Mouse (Mus musculus) neural tube, embryonic 13.5 days (tissue): ENCODE data around the gene Map3k14. TPM values are rescaled to one million over a fixed set of nuclear protein-coding genes. Genes with fewer than 3 reads are reported as not detected.

Experiments used
- ATAC-seq: fragments of 200-750 bp; cut with Nextera tagmentation; 2 replicates; pipeline ENCODE4 v1.8.0; 2017; ENCODE audit warnings: low read depth, mild to moderate bottlenecking, moderate TSS enrichment, moderate library complexity
- H3K27ac ChIP-seq: fragments of 300-500 bp; sonication (generic); replicated peaks from 2 replicates; pipeline ENCODE4 v1.5.1; 2015; ENCODE audit warnings: moderate library complexity, mild to moderate bottlenecking, inconsistent platforms
- H3K27me3 ChIP-seq: fragments of 300-500 bp; sonication (generic); 2 replicates; pipeline ENCODE4 v1.6.1; 2015; ENCODE audit warnings: mild to moderate bottlenecking, inconsistent platforms
- H3K36me3 ChIP-seq: fragments of 300-500 bp; sonication (generic); 2 replicates; pipeline ENCODE4 v1.6.1; 2015; ENCODE audit warnings: mild to moderate bottlenecking, inconsistent platforms
- H3K4me1 ChIP-seq: fragments of 300-500 bp; sonication (generic); replicated peaks from 2 replicates; pipeline ENCODE4 v1.6.1; 2015; ENCODE audit warnings: inconsistent platforms
- H3K4me2 ChIP-seq: fragments of 300-500 bp; sonication (generic); 2 replicates; pipeline ENCODE4 v1.6.1; 2015; ENCODE audit warnings: inconsistent platforms, mild to moderate bottlenecking, moderate library complexity
- H3K4me3 ChIP-seq: fragments of 300-500 bp; sonication (generic); 2 replicates; pipeline ENCODE4 v1.5.1; 2015; ENCODE audit warnings: mild to moderate bottlenecking, inconsistent platforms
- H3K9ac ChIP-seq: fragments of 300-500 bp; sonication (generic); 2 replicates; pipeline ENCODE4 v1.6.1; 2015; ENCODE audit warnings: moderate library complexity, mild to moderate bottlenecking, inconsistent platforms
- H3K9me3 ChIP-seq: fragments of 300-500 bp; sonication (generic); 2 replicates; pipeline ENCODE4 v1.6.1; 2016; ENCODE audit warnings: inconsistent platforms
- WGBS: fragments of 180-500 bp; shearing (Covaris S2); methylation state at CpG from one replicate; pipeline ENCODE4 v1.1.7; 2015; 5-methylcytosine and 5-hydroxymethylcytosine counted together
- polyA plus RNA-seq: library from polyadenylated mRNA; unstranded; fragments of >200 nt; fragmentation: Nextera tagmentation; extraction: Ambion mirVana; gene quantifications from 2 replicates; pipeline ENCODE4 v1.2.1, GENCODE M21; 2015

The Map3k14 gene
- polyA plus RNA-seq, 1 experiment from 2014 or later, result 4.7 TPM

- no peak overlapping the region for H3K9ac ChIP-seq
- no peak overlapping the region for H3K4me3 ChIP-seq
- ATAC-seq, result no peak
- H3K4me1 ChIP-seq, result peaks cover 16% of the 10 kb centered on the region
- no peaks in the 10 kb centered on the region for H3K9me3 ChIP-seq
- WGBS, result 91% methylated on average over 4 of the region's 4 CpGs
- H3K27me3 ChIP-seq, result no peaks in the 10 kb centered on the region
- no peak overlapping the region for H3K27ac ChIP-seq
- no peak overlapping the region for H3K4me2 ChIP-seq
- H3K36me3 ChIP-seq, result peaks cover 5% of the 10 kb centered on the region; the same call in 1 of the 2 replicates
Observed at GRCm38 (mm10) chr11:103257938-103258481, 9.3 kb downstream of the Map3k14 start.

GRCm38 (mm10) chr11:103253605-103254004 lies 13.7 kb downstream of the Map3k14 start:
- no peak for ATAC-seq
- Histone ChIP-seq H3K27ac (0 out of 2 replicates have a peak overlapping the region, but pooled peaks have one; percentile 18), H3K9ac (no peak overlapping the region), H3K4me3 (no peak overlapping the region), H3K4me1 (peaks cover 17% of the 10 kb centered on the region; the same call in 1 of the 2 replicates), H3K9me3 (no peaks in the 10 kb centered on the region), H3K27me3 (no peaks in the 10 kb centered on the region), H3K4me2 (no peak overlapping the region), H3K36me3 (no peaks in the 10 kb centered on the region)
- 81% methylated on average over 5 of the region's 5 CpGs for WGBS

GRCm38 (mm10) chr11:103252380-103252779 lies 14.9 kb downstream of the Map3k14 start:
- Histone ChIP-seq H3K9ac (no peak overlapping the region), H3K4me3 (no peak overlapping the region), H3K27me3 (no peaks in the 10 kb centered on the region), H3K4me1 (peaks cover 28% of the 10 kb centered on the region), H3K36me3 (no peaks in the 10 kb centered on the region), H3K27ac (no peak overlapping the region), H3K9me3 (no peaks in the 10 kb centered on the region), H3K4me2 (no peak overlapping the region)
- ATAC-seq, result no peak
- 93% methylated on average over 5 of the region's 5 CpGs for WGBS

GRCm38 (mm10) chr11:103250324-103250723 lies 16.9 kb downstream of the Map3k14 start:
- 94% methylated on average over 3 of the region's 3 CpGs for WGBS
- Histone ChIP-seq H3K9me3 (no peaks in the 10 kb centered on the region), H3K36me3 (no peaks in the 10 kb centered on the region), H3K4me3 (no peak overlapping the region), H3K27ac (no peak overlapping the region), H3K27me3 (no peaks in the 10 kb centered on the region), H3K4me2 (no peak overlapping the region), H3K4me1 (peaks cover 43% of the 10 kb centered on the region), H3K9ac (no peak overlapping the region)
- ATAC-seq, result no peak

- no peak for ATAC-seq
- 73% methylated on average over 6 of the region's 6 CpGs for WGBS
Observed at GRCm38 (mm10) chr11:103249509-103249908, 17.8 kb downstream of the Map3k14 start.

GRCm38 (mm10) chr11:103248837-103249236 lies 18.4 kb downstream of the Map3k14 start:
- ATAC-seq, result no peak
- Histone ChIP-seq H3K4me1 (peaks cover 54% of the 10 kb centered on the region), H3K9ac (no peak overlapping the region), H3K4me2 (no peak overlapping the region), H3K9me3 (no peaks in the 10 kb centered on the region), H3K4me3 (no peak overlapping the region), H3K36me3 (no peaks in the 10 kb centered on the region), H3K27me3 (no peaks in the 10 kb centered on the region), H3K27ac (no peak overlapping the region)
- WGBS, result 86% methylated on average over 5 of the region's 5 CpGs

More at GRCm38 (mm10) chr11:103249509-103249908, 17.8 kb downstream of the Map3k14 start:
- H3K27me3 ChIP-seq, result no peaks in the 10 kb centered on the region
- H3K36me3 ChIP-seq, result no peaks in the 10 kb centered on the region
- H3K9me3 ChIP-seq, result no peaks in the 10 kb centered on the region
- H3K4me2 ChIP-seq, result no peak overlapping the region
- H3K9ac ChIP-seq, result no peak overlapping the region
- H3K4me3 ChIP-seq, result no peak overlapping the region
- H3K27ac ChIP-seq, result no peak overlapping the region
- H3K4me1 ChIP-seq, result peaks cover 50% of the 10 kb centered on the region

- Histone ChIP-seq H3K9ac (0 out of 2 replicates have a peak overlapping the region, but pooled peaks have one; percentile 5), H3K36me3 (no peaks in the 10 kb centered on the region), H3K4me1 (peaks cover 47% of the 10 kb centered on the region), H3K4me2 (no peak overlapping the region), H3K27ac (peak overlapping the region; percentile 73), H3K4me3 (no peak overlapping the region), H3K27me3 (no peaks in the 10 kb centered on the region), H3K9me3 (no peaks in the 10 kb centered on the region)
- WGBS, result 66% methylated on average over 11 of the region's 11 CpGs
- peak; percentile 25; the same call in 1 of the 2 replicates for ATAC-seq
Observed at GRCm38 (mm10) chr11:103247504-103248177, 19.6 kb downstream of the Map3k14 start.

- H3K27me3 ChIP-seq, result no peaks in the 10 kb centered on the region
- no peak overlapping the region; the same call in 1 of the 2 replicates for H3K9ac ChIP-seq
- WGBS, result 85% methylated on average over 4 of the region's 4 CpGs
- H3K4me1 ChIP-seq, result peaks cover 51% of the 10 kb centered on the region
- no peak for ATAC-seq
- H3K36me3 ChIP-seq, result no peaks in the 10 kb centered on the region
- H3K4me2 ChIP-seq, result no peak overlapping the region
- H3K9me3 ChIP-seq, result no peaks in the 10 kb centered on the region
- no peak overlapping the region for H3K4me3 ChIP-seq
- 0 out of 2 replicates have a peak overlapping the region, but pooled peaks have one; percentile 39 for H3K27ac ChIP-seq
Observed at GRCm38 (mm10) chr11:103246731-103247290, 20.5 kb downstream of the Map3k14 start.

- H3K4me3 ChIP-seq, result no peak overlapping the region
- H3K27me3 ChIP-seq, result no peaks in the 10 kb centered on the region
- no peak overlapping the region; the same call in 1 of the 2 replicates for H3K9ac ChIP-seq
- 75% methylated on average over 10 of the region's 10 CpGs for WGBS
- no peak overlapping the region for H3K4me2 ChIP-seq
- no peaks in the 10 kb centered on the region for H3K9me3 ChIP-seq
- ATAC-seq, result no peak
- peaks cover 56% of the 10 kb centered on the region for H3K4me1 ChIP-seq
- H3K36me3 ChIP-seq, result no peaks in the 10 kb centered on the region
- H3K27ac ChIP-seq, result 0 out of 2 replicates have a peak overlapping the region, but pooled peaks have one; percentile 39
Observed at GRCm38 (mm10) chr11:103246081-103246730, 21.1 kb downstream of the Map3k14 start.

- peak overlapping the region; percentile 54; the same call in 1 of the 2 replicates for H3K27ac ChIP-seq
- no peak overlapping the region for H3K4me3 ChIP-seq
- H3K4me2 ChIP-seq, result no peak overlapping the region
- WGBS, result 81% methylated on average over 4 of the region's 4 CpGs
- no peak overlapping the region for H3K9ac ChIP-seq
- H3K27me3 ChIP-seq, result no peaks in the 10 kb centered on the region
- H3K4me1 ChIP-seq, result peaks cover 60% of the 10 kb centered on the region
- peaks cover 6% of the 10 kb centered on the region for H3K36me3 ChIP-seq
- no peak for ATAC-seq
- H3K9me3 ChIP-seq, result no peaks in the 10 kb centered on the region
Observed at GRCm38 (mm10) chr11:103244856-103245255, 22.4 kb downstream of the Map3k14 start.

- Histone ChIP-seq H3K9ac (no peak overlapping the region), H3K36me3 (peaks cover 45% of the 10 kb centered on the region), H3K27ac (no peak overlapping the region), H3K4me3 (no peak overlapping the region), H3K9me3 (no peaks in the 10 kb centered on the region), H3K4me2 (no peak overlapping the region), H3K27me3 (no peaks in the 10 kb centered on the region), H3K4me1 (peaks cover 24% of the 10 kb centered on the region)
- 59% methylated on average over 7 of the region's 7 CpGs for WGBS
- no peak for ATAC-seq
Observed at GRCm38 (mm10) chr11:103240740-103241139, 26.5 kb downstream of the Map3k14 start.

- H3K27ac ChIP-seq, result no peak overlapping the region
- no peak overlapping the region for H3K4me3 ChIP-seq
- no peak for ATAC-seq
- peaks cover 13% of the 10 kb centered on the region for H3K4me1 ChIP-seq
- H3K27me3 ChIP-seq, result no peaks in the 10 kb centered on the region
- 78% methylated on average over 9 of the region's 9 CpGs for WGBS
- no peaks in the 10 kb centered on the region for H3K9me3 ChIP-seq
- H3K36me3 ChIP-seq, result peaks cover 48% of the 10 kb centered on the region
- no peak overlapping the region for H3K9ac ChIP-seq
- no peak overlapping the region for H3K4me2 ChIP-seq
Observed at GRCm38 (mm10) chr11:103237757-103238156, 29.5 kb downstream of the Map3k14 start.
